In genomic region chr9:119890692-119891091, GRCm38 (mm10) we compare ENCODE assay signal across 10 mouse cellular contexts. TPM values are rescaled to one million over a fixed set of nuclear protein-coding genes. Genes with fewer than 3 reads are reported as not detected.
DNase-seq lines count a peak whose midpoint lies in the region; ATAC-seq lines count a peak whose summit lies in the region.
"Had no signal": no experiment of that assay in that cellular context is flagged by ENCODE, and none has a peak within 500 bp of the region (broad histone marks: within the 10 kb centered on the region; RNA-seq: fewer than 3 reads in every experiment).

No protein-coding gene starts in this region.

- H3K4me1 ChIP-seq in heart, embryonic 11.5 days (ENCODE audit: control insufficient read depth, insufficient read depth, low read length) = peaks cover 4% of the 10 kb centered on the region
- H3K4me1 ChIP-seq in midbrain, embryonic 11.5 days (ENCODE audit: control insufficient read depth, insufficient read depth, low read length) = peaks cover 18% of the 10 kb centered on the region
- H3K4me1 ChIP-seq in midbrain, embryonic 15.5 days = peaks cover 27% of the 10 kb centered on the region

- no peak for ATAC-seq in heart, embryonic 11.5 days (replicated peaks; ENCODE audit: insufficient number of reproducible peaks, low FRiP score, low TSS enrichment)
- ATAC-seq in midbrain, embryonic 11.5 days (ENCODE audit: low FRiP score) = no peak
- no peak for ATAC-seq in midbrain, embryonic 15.5 days (replicated peaks)
- ATAC-seq in common myeloid progenitor, adult 5-6 weeks (replicated peaks; ENCODE audit: low read depth, poor library complexity, severe bottlenecking) = 0 out of 2 replicates have a peak, but pooled peaks have one; percentile 36

- H3K9me3 ChIP-seq in heart, embryonic 11.5 days (replicated peaks; ENCODE audit: control insufficient read depth, low read length) = no peaks in the 10 kb centered on the region
- H3K9me3 ChIP-seq in midbrain, embryonic 11.5 days (ENCODE audit: control insufficient read depth, low read length) = no peaks in the 10 kb centered on the region
- no peaks in the 10 kb centered on the region for H3K9me3 ChIP-seq in midbrain, embryonic 15.5 days
- H3K9me3 ChIP-seq: heart, embryonic 15.5 days had no signal

- H3K9ac ChIP-seq in heart, embryonic 11.5 days (ENCODE audit: low read depth, low read length) = no peak overlapping the region
- H3K9ac ChIP-seq in midbrain, embryonic 11.5 days (ENCODE audit: low read length) = no peak overlapping the region
- H3K9ac ChIP-seq in midbrain, embryonic 15.5 days = no peak overlapping the region
- H3K9ac ChIP-seq: heart, embryonic 15.5 days had no signal

- no peaks in the 10 kb centered on the region for H3K36me3 ChIP-seq in heart, embryonic 11.5 days (ENCODE audit: control insufficient read depth, insufficient read depth, low read length)
- no peaks in the 10 kb centered on the region for H3K36me3 ChIP-seq in midbrain, embryonic 11.5 days (ENCODE audit: control insufficient read depth, insufficient read depth, low read length)
- no peaks in the 10 kb centered on the region for H3K36me3 ChIP-seq in midbrain, embryonic 15.5 days (replicated peaks)
- H3K36me3 ChIP-seq: heart, embryonic 15.5 days had no signal

- no peak overlapping the region for H3K27ac ChIP-seq in heart, embryonic 11.5 days (ENCODE audit: low read depth, low read length)
- no peak overlapping the region for H3K27ac ChIP-seq in midbrain, embryonic 11.5 days (ENCODE audit: low read depth, low read length)
- no peak overlapping the region for H3K27ac ChIP-seq in midbrain, embryonic 15.5 days
- H3K27ac ChIP-seq: heart, embryonic 15.5 days had no signal

- H3K27me3 ChIP-seq in heart, embryonic 11.5 days (ENCODE audit: control insufficient read depth, insufficient read depth, low read length) = no peaks in the 10 kb centered on the region
- peaks cover 2% of the 10 kb centered on the region for H3K27me3 ChIP-seq in midbrain, embryonic 11.5 days (ENCODE audit: control insufficient read depth, insufficient read depth, low read length)
- peaks cover 6% of the 10 kb centered on the region for H3K27me3 ChIP-seq in midbrain, embryonic 15.5 days (replicated peaks)
- H3K27me3 ChIP-seq: heart, embryonic 15.5 days had no signal

- DNase-seq in heart, adult 11 months = peak; percentile 22
- DNase-seq in midbrain, embryonic 11.5 days (ENCODE audit: low spot score, missing footprints) = peak; percentile 89
- peak; percentile 44 for DNase-seq in lung, postnatal 10 days
- DNase-seq in MN1 (ENCODE audit: low spot score) = no peak
- no peak for DNase-seq in testis, postnatal 14 days (ENCODE audit: low spot score)

- WGBS in heart, embryonic 11.5 days (ENCODE audit: insufficient replicate concordance) = 50% methylated on average over 2 of the region's 2 CpGs
- 43% methylated on average over 2 of the region's 2 CpGs for WGBS in midbrain, embryonic 11.5 days
- 41% methylated on average over 2 of the region's 2 CpGs for WGBS in midbrain, embryonic 15.5 days

- no peak overlapping the region for H3K4me3 ChIP-seq in heart, embryonic 11.5 days (ENCODE audit: low read depth, low read length)
- no peak overlapping the region for H3K4me3 ChIP-seq in midbrain, embryonic 11.5 days (ENCODE audit: low read depth, low read length)
- no peak overlapping the region for H3K4me3 ChIP-seq in midbrain, embryonic 15.5 days
- H3K4me3 ChIP-seq: heart, embryonic 15.5 days; megakaryocyte, embryonic 14.5 days had no signal

- H3K4me2 ChIP-seq in heart, embryonic 11.5 days = no peak overlapping the region
- no peak overlapping the region for H3K4me2 ChIP-seq in midbrain, embryonic 11.5 days
- H3K4me2 ChIP-seq in midbrain, embryonic 15.5 days = no peak overlapping the region
- H3K4me2 ChIP-seq: heart, embryonic 15.5 days had no signal

RNA-seq across cellular contexts. Expression of gene Wdr48, which starts 4.0 kb away (rescaled TPM):
- polyA plus RNA-seq in heart, embryonic 11.5 days (2014; fragmentation: Nextera tagmentation; extraction: Ambion mirVana) = 39.9 and 49.5 TPM in 2 replicates
- polyA plus RNA-seq in midbrain, embryonic 11.5 days (2014; fragmentation: Nextera tagmentation; extraction: Ambion mirVana) = 61.2 and 61.4 TPM in 2 replicates
- polyA plus RNA-seq in midbrain, embryonic 15.5 days (2015; fragmentation: Nextera tagmentation; extraction: Ambion mirVana) = 72.0 and 75.3 TPM in 2 replicates
- 44.2 and 46.8 TPM in 2 replicates for total RNA-seq in common myeloid progenitor, adult 5-6 weeks (2017)

RNA-seq across cellular contexts. Expression of gene Gorasp1, which starts 46.7 kb away (rescaled TPM):
- polyA plus RNA-seq in heart, embryonic 11.5 days (2014; fragmentation: Nextera tagmentation; extraction: Ambion mirVana) = 18.0 and 20.3 TPM in 2 replicates
- polyA plus RNA-seq in midbrain, embryonic 11.5 days (2014; fragmentation: Nextera tagmentation; extraction: Ambion mirVana) = 16.4 and 18.4 TPM in 2 replicates
- 32.2 and 33.1 TPM in 2 replicates for polyA plus RNA-seq in midbrain, embryonic 15.5 days (2015; fragmentation: Nextera tagmentation; extraction: Ambion mirVana)
- total RNA-seq in common myeloid progenitor, adult 5-6 weeks (2017) = 6.3 and 11.6 TPM in 2 replicates

RNA-seq across cellular contexts. Expression of gene Ttc21a, which starts 46.7 kb away (rescaled TPM):
- 0.23 and 0.37 TPM in 2 replicates for polyA plus RNA-seq in heart, embryonic 11.5 days (2014; fragmentation: Nextera tagmentation; extraction: Ambion mirVana)
- polyA plus RNA-seq in midbrain, embryonic 11.5 days (2014; fragmentation: Nextera tagmentation; extraction: Ambion mirVana) = 0.10 and 0.20 TPM in 2 replicates
- 1.0 and 1.4 TPM in 2 replicates for polyA plus RNA-seq in midbrain, embryonic 15.5 days (2015; fragmentation: Nextera tagmentation; extraction: Ambion mirVana)
- total RNA-seq in common myeloid progenitor, adult 5-6 weeks (2017) = 0.15 and 0.46 TPM in 2 replicates

Comparison
In these comparisons a context has a peak if more than half of its experiments do, and no peak if none do; other contexts are left out.
1. DNase-seq: peak in heart, adult 11 months (single experiment), midbrain, embryonic 11.5 days (single experiment) and lung, postnatal 10 days (single experiment); none in MN1 (single experiment) and testis, postnatal 14 days (single experiment).